Mouse (Mus musculus) fat pad, adult 2 months (tissue): ENCODE results near the gene Pakap.

ENCODE experiments used
- DNase-seq: peaks from one replicate; pipeline ENCODE4 v3.0.0-alpha.2; 2011; ENCODE audit warnings: low read depth, low spot score; ENCODE audit errors: extremely low read depth

Gene Pakap

DNA sequence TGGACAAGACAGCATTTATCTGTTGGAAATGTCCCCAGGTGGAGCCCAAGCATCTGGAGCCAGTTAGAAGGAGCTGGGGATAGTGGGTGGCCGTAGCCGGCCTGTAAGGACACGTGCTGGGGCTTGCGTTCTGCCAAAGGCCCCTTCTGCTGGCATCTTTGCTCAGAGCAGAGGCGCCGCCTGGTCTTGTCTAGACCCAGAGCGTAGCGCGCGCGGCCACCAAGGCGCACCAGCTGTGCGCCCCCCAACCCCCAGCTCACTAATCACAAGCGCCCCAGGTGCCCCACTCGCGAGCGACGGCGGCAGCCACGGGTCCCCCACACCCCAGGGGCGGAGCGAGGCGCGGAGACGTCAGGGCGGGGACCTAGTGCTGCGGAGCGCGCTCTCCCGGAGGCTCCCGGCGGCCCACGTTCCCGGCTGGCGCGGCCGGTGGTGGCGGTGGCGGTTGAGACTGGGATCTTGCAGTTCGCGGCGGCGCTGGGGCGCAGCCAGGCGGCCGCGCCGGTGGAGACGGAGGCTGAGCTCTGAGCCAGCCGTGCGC, at the start of gene Pakap:
Gene Pakap (plus strand): TSS at position 514 of the 541 bp plus-strand sequence.
- DNase-seq = no peak

DNA sequence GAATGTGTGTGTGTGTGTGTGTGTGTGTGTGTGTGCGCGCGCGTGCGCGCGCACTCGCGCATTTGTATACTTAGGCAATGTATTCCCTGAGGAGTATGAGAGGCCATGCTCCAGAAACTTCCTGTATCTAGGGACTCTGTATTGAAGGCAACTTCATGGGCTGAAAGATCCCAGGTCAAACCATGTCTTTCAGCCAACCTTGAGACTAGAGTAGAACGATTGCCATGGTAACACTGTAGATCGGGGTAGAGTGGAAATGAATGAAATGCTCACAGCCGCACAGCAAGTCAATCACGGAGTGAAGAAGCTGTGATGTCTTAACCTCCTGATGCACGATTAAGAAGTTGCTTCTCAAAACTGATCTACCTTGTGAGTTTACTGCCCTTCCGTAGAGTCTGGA, 44.5 kb upstream of the Pakap start:
- no peak for DNase-seq

DNA sequence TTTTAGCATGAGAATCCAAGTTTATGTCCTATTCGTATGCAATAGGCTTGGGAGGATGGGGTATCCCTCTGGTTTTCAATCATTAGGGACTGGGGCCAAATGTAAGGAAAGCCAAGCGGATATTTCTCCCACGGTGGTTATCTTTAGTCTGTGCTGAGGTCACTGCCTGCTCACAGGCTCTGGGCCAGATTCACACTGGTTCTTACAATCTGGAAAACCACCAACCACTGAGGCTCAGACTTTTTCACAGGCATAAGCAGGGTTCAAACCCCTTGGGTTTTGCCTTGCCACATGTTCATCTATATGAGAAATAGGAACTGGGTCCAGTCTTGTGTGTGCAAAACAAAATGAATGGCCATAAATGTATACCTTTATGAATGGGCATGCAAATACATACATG, 43.5 kb upstream of the Pakap start:
- DNase-seq = no peak

DNA sequence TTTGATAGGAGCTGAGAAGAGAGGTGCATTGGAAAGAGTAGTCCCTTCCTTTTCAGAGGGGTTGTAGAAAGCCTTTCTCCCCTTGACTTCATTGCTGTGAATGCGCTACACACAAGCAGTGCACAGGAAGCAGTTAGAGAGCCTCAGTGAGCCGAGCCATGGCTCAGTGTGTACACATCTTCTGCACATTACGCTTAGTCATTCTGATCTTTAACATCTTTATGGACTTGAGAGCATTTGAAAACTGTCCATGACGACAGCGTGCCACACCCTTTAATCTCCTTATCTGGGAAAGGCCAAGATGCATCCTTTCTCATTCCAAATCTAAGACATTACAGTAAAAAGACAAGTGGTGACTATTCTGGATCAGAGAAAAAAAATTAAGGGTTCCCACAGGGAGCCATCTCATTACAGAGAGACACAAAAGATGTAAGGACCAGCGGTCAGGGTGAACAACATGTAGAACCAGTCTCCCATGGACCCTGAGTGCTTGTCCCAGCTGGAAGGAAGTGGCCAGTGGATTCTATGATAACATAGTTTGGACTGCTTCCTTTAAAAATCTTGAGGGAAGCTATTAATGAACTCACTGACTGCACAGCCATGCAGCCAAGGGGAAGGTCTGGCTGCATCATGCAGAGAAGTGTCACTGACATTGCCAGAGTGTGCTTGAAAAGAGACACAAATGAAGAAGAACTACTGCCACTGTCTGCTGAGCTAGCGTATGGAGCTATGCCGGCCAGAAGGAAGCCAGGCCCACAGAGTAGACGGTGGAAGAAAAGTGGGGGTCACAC, 42.6 kb upstream of the Pakap start:
- DNase-seq = no peak

DNA sequence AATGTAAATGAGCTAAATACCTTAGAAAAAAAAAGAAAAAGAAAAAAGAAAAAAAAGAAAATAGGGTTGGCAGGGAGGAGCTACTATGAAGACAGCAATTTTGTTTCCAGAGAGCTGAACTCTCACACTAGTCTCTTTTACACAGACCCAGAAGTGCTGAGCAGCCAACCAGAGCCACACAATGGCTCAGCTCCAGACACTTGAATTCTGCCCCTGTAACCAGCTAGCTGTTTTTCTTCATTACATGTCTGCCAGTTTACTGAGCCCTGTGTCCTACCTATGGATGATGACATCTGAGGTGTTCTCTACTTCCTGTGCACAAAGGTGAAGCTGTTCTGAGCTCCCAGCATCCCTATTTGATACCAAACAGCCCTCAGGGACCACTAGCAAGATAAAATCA, 39.7 kb upstream of the Pakap start:
- DNase-seq = no peak

DNA sequence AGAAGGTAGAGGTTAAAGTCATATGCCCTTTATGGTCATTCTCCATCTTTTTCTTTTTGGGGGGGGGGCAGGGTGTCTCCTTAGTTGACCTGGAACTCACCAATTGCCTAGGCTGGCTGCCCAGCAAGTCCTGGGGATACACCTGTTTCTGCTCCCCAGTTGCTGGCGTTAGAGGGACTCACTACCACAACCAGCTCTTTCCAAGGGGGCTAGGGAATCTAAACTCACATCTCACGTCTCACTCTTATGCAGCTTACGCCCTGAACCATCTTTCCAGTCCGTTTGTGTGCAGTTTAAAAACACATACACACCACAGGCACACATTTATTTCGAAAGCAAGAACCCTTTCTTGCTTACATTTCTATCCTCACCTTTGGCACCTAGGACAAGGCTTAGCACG, 34.3 kb upstream of the Pakap start:
- no peak for DNase-seq

DNA sequence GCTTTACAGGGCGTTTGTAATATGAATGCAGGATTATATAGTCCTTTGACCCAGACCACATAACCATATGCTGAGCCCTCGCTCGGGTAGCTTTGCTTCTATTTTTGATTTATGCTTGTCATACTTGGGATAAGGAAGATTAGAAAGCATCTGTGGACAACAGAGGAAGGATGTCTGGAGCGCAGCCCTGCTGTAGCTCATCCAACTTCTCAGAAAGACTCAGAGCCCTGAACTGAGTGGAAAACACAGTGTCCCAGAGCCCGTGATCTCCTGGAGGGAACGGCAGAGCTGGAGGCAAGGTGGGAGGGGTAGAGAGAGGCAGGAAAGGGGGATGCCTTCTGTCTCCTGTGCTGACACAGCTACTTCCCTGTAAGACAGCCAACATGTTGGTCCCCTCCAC, 33.7 kb upstream of the Pakap start:
- DNase-seq = no peak

DNA sequence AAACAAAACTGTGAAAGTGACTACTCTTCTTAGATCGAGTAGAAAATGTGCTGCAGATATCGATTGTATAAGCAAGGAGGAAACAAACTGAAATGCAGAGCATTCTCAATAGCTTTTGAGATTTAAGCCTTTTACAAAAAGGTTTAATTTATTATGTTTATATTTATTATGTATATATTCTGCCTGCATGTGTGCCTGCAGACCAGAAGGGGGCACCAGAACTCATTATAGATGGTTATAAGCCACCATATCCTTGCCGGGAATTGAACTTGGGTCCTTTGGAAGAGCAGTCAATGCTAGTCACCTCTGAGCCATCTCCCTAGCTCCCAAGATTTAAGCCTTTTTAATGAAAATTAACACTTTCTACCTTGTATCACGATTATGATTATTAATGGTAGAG, 32.9 kb upstream of the Pakap start:
- DNase-seq = no peak

DNA sequence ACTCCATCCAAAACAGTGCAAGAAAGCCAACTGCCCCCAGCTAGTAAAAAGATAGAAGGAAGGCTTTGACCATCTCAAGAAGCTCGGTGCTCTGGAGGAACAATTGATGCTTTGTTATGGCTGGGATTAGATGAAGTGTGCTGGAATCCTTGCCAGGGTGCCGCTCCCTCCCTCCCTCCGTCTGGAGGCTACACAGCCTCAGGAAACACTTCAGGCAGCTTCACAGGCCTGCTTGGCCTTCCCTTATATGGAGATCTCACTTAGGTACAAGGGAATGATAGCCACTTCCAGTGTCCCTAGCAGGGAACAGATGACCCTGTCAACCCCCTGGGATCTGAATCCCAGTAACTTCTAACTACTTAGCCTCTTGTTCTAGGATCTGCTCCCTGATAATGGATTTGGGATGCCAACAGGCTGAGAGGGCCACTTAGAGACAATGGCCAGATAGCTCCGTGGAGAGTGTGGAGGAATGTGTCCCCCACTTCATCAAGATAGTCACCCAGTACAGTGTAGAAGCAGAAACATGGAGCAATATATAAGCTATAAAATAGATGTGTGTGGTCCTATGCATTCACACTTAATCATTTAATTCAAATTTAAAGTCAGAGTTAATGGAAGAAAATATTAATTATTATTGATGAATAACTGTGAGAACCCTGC, 29.8 kb upstream of the Pakap start:
- no peak for DNase-seq

DNA sequence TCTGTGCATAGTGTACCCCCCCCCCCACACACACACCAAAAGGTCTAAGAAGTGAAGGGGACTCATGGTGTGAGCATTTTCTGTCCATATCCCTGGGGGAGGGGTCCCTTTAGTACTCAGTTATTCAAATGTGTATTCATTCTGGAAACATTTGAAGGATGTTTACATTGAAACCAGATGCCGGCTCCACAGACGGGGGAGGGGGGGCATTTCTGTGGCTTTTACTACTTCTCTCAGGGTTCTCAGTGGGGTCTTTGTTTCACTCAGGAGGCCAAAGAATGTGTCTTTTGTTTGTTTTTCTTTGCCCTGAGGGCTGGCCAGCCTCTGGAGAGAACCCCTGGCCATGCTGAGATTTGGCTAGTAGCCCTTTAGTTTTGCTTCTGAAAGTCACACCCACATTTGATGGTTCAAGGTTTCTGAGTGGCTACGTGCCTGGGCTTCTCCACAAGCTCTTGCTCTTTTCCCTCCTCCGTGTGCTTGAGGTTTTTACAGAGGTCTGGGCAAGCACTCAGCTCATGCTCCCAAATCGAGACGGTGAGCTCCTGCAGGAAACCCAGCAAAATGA, 24.2 kb upstream of the Pakap start:
- no peak for DNase-seq

DNA sequence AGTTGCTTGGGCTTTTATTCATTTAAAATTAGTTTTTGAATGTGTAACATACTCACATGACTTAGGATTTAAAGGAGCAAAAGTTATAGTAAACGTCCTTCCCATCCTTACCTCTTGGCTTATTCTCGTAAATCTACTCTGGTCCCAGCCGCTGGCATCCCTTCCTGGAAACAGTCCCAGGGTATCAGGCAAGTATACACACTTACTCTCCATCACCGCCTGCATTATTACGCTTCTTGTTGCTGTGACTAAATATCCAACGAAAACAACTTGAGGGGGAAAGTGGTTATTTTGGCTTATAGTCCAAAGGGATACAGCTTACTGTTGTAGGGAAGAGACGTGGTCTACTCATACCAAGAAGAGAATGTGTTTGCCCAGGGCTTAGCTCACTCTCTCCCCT, 20.2 kb upstream of the Pakap start:
- DNase-seq = no peak

DNA sequence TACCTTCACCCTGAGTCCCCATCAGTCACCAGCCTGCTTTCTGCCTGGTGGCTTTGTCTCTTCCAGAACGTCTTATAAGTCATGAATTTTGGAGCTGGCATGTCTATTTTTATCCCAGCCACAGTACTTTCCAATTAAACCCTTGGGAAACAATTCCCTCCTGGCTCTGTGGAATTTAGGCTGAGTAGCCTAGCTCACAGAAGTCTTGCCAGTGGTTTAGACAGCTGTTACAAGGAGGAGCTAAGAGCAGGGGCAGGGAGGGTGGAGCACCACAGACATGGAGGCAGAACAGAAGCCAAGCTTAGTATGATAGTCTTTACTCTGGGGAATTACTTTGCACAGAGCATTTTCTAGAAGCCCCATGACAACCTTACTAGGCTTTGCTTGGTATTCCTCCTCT, 17.8 kb upstream of the Pakap start:
- DNase-seq = no peak

DNA sequence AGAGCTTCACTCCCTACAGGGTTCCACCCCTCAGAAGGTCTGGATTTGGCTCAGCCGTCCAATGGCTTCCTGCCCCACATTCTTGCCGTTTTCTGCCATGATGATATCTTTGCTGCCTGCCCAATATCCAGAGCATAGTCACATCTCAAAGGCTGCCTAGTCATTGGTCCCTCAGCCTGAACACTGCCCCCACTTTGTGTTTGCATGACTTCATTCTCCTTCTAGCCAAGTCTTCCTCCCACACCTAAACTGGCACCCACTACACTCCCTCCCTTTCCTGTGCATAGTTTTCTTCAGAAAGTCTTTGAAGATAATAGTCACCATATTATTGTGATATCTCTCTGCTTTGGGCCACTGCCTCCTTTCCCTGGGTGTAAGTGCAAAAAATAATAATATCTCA, 10.9 kb upstream of the Pakap start:
- no peak for DNase-seq

DNA sequence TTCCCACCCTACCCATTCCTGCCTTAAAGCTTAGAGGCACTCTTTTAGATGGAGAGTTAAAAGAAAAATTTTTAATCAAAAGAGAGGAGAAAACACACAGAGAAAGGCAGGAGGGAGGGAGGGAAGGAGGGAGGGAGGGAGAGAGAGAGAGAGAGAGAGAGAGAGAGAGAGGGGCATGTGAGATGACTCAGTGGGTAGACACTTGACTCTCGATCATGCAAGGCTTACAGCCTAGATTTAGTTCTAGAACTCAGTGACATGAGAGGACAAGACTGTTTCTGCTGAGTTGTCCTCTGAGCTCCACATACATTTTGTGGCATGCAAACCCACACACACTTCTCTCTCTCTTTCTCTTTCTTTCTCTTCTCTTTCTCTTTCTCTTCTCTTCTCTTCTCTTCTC, 8.5 kb upstream of the Pakap start:
- no peak for DNase-seq

DNA sequence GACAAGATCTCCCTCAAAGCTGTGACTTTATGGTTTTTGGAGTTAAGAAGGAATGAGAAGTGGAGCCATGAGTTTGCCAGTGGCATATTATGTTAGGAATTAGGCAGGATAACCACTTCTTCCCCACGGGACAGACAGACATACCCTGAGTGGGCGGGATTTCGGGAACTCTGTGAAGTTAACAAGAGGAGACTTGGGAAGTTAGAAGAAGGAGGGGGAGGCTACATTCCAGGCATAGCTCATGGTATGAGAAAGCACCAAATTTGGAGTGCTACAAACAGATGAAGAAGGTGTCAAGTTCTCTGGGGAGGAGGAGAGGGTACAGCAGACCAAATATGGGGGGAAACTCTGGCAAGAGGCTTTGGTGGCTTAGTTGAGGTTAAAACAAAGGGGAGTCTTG, 8.0 kb upstream of the Pakap start:
- DNase-seq = no peak

DNA sequence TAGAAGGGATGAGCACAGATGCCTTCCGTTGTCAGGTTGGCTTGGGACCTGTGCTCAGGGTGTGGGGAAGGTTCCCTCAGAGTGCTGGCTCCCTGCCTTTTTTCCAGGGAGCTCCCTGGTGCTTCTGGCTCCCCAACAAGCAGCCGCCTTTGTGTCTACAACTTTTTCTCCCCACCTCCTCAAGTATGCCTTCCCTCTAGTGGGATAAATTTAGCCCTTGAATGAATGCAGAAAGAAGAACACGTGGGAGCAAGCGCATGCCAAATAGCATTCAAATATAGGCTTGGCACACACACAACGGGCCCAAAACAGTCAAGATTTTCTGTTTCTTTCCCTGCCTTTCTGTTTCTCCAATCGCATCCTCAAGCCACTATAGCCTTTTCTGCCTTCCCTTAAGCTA, 6.9 kb upstream of the Pakap start:
- DNase-seq = no peak

DNA sequence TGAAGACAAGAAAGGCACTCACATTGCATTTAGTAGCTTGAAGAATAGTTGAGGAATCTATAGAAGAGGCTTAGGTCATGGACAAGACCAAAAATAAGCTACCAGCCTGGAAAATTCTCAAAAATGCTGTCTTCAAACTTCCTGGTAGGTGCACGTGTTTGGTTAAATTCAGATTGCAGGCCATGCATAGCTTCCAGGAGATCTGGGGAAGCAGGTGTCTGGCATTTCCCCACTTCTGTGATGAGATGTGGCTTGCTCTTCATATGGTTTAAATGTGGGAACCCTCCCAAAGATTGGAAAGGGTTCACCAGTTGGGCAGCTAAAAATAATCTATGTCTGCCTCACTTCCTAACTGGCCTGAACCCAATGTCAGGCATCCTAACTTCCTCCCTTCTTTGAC, 2.7 kb upstream of the Pakap start:
- DNase-seq = no peak

DNA sequence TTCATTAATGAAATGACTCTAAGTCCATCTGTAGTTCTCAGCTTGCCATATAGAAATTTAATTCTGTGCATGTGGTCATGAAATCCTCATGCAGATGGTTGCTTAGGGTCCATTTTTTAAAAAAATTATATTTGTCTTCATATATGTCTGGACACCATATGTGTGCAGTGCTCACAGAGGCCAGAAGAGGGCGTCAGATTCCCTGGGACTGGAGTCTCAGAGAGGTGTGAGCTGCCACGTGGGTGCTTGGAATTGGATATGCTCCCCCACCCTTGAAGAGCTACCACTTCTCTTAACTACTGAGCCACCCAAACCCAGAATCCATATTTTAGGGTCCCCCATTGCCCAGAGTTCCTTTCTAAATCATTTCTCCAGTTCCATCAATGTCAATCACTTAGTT, 2.2 kb upstream of the Pakap start:
- no peak for DNase-seq

DNA sequence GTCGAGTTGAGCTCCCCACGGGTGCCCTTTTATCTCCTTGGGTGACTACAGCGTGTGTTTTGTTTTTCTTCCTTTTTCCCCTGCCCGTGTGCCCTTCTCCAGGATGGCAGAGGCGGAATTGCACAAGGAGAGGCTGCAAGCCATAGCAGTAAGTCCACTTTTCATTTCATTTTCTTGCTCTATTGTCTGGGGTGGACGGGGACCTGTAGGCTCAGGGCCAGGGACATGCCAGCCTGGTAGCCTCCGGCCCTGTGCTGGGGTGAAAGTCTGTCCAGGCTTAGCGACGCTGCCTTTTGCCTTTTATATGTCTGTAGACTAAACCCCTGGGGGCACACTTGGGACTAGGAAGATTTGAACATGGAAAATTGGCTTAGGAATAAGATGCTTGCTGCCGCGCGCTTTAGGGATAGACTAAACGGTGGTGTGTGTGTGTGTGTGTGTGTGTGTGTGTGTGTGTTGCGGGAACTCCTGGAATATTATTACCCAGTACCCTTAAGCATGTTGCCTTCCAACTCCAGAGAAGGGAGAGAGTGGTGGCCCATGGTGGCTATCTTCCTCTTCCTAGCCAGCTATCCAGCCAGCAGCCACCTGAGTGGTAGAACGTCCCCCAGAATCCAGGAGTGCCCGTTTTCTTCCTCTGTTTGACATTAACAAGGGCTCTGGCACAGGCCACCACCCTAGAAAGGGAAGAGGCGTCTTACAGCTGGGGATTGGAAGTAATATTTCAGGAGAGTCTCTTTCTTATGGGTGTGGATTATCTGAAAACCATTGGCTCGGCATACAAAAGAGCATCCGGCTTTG, 489 bp downstream of the Pakap start:
- no peak for DNase-seq

DNA sequence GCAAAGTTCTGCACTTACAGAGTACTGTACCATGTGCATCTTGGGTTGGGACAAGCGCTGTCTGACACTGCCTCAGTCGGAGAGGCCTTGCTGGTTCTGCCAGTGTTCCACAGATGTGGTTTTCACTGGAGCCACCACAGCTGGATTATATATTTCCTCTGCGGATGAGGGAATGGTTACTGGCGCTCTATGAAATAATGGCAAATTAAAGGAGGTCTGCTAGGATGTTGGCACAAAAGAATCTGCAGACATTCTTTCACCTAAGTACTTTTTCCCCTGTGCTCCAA, 1.0 kb downstream of the Pakap start:
- no peak for DNase-seq

DNA sequence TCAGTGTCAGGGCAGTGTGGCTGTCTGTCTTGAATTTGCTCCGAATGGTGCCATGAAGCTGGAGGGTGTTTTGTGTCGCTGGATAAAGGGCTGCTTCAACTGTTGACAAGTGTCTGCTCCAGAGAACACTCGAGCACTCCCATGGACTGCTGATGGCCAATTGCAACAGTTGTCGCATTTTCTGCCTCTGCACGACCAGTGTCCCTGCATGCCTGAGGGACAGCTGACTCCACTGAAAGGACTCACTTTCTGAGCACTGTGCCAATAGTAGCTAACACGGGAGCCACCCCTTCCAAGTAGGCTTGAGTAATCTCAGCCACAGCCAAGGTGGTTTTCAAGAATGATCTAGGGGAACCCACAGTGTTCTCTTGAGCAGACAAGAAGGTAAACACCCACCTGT, 1.7 kb downstream of the Pakap start:
- DNase-seq = no peak

DNA sequence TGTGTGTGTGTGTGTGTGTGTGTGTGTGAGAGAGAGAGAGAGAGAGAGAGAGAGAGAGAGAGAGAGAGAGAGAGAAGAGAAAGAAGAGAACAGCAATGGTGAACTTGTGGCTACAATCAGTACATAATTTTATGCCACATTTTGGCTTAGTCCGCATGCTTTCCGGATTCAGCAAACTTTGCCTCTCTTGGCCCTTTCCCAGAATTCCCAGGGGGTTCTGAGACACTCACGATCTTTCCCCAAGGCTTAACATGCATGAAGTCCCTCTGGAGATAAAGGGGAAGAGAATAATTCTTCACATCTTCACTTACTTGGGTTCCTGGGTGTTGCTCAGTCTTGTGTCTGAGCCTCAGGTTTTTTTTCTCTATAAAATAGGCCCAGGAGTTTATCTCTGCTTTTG, 2.2 kb downstream of the Pakap start:
- DNase-seq = no peak
